Mouse (Mus musculus) C2C12 (cell line): ENCODE results near the gene Cgnl1. TPM values are rescaled to one million over a fixed set of nuclear protein-coding genes. Genes with fewer than 3 reads are reported as not detected.
A peak's percentile ranks its signal among the peaks of the same experiment; 100 is the strongest.

ENCODE experiments used
- H3K27me3 ChIP-seq: one replicate; pipeline ENCODE4 v1.6.1; 2011; ENCODE audit not compliant: control insufficient read depth, insufficient read depth, insufficient read length
- H3K36me3 ChIP-seq: one replicate; pipeline ENCODE4 v1.6.1; 2011; ENCODE audit not compliant: control insufficient read depth, insufficient read depth
- H3K4me3 ChIP-seq: one replicate; pipeline ENCODE4 v1.5.1; 2011; ENCODE audit warnings: mild to moderate bottlenecking, control low read depth; ENCODE audit not compliant: poor library complexity, insufficient read depth, severe bottlenecking
- H3K79me2 ChIP-seq: one replicate; pipeline ENCODE4 v1.6.1; 2011; ENCODE audit not compliant: control insufficient read depth, insufficient read depth
- H3K79me3 ChIP-seq: one replicate; pipeline ENCODE4 v1.6.1; 2011; ENCODE audit warnings: low read depth, control low read depth
- H3ac ChIP-seq: one replicate; pipeline ENCODE3; 2011; ENCODE audit warnings: low read depth; ENCODE audit not compliant: control insufficient read depth, insufficient read length
- CEBPB ChIP-seq: IDR thresholded peaks from one replicate; pipeline ENCODE4 v1.6.1; 2011; ENCODE audit warnings: low read depth, mild to moderate bottlenecking, control low read depth, moderate library complexity
- CTCF ChIP-seq: IDR thresholded peaks from one replicate; pipeline ENCODE4 v1.5.1; 2011; ENCODE audit not compliant: control insufficient read depth, insufficient read depth, insufficient read length
- FOSL1 ChIP-seq: IDR thresholded peaks from one replicate; pipeline ENCODE4 v1.8.0; 2011; ENCODE audit warnings: mild to moderate bottlenecking, low read length; ENCODE audit not compliant: poor library complexity, insufficient read depth, severe bottlenecking
- MAX ChIP-seq: IDR thresholded peaks from one replicate; pipeline ENCODE4 v1.6.1; 2011; ENCODE audit warnings: mild to moderate bottlenecking, control low read depth
- MYOD1 ChIP-seq: IDR thresholded peaks from one replicate; pipeline ENCODE4 v1.6.1; 2011; ENCODE audit warnings: low read depth; ENCODE audit not compliant: control insufficient read depth, insufficient read length
- MYOG ChIP-seq: IDR thresholded peaks from one replicate; pipeline ENCODE4 v1.6.1; 2011; ENCODE audit not compliant: control insufficient read depth, insufficient read length; ENCODE audit errors: extremely low read depth
- USF1 ChIP-seq: IDR thresholded peaks from one replicate; pipeline ENCODE4 v1.6.1; 2011; ENCODE audit warnings: low read depth, mild to moderate bottlenecking, control low read depth, moderate library complexity
- polyA plus RNA-seq: library from polyadenylated mRNA; unstranded; fragments of >200 nt; fragmentation: generic; extraction: Trizol; gene quantifications from one replicate; pipeline ENCODE4 v1.2.1, GENCODE M21; 2012; ENCODE audit warnings: missing spikeins

Cgnl1 gene
- polyA plus RNA-seq, 1 experiment = 1.9 TPM

- Histone ChIP-seq H3ac (no peak overlapping the region), H3K4me3 (no peak overlapping the region), H3K79me3 (no peaks in the 10 kb centered on the region), H3K36me3 (no peaks in the 10 kb centered on the region), H3K79me2 (no peaks in the 10 kb centered on the region), H3K27me3 (no peaks in the 10 kb centered on the region)
- TF ChIP-seq MYOD1 (no peak), CTCF (no peak), FOSL1 (no peak), USF1 (no peak)
Observed at GRCm38 (mm10) chr9:71654861-71655260, 116.5 kb downstream of the Cgnl1 start.

GRCm38 (mm10) chr9:71646115-71646514, 125.3 kb downstream of the Cgnl1 start:
- no peaks in the 10 kb centered on the region for H3K36me3 ChIP-seq
- no peaks in the 10 kb centered on the region for H3K79me2 ChIP-seq

GRCm38 (mm10) chr9:71643611-71644010, 127.8 kb downstream of the Cgnl1 start:
- H3K79me2 ChIP-seq = no peaks in the 10 kb centered on the region
- no peaks in the 10 kb centered on the region for H3K36me3 ChIP-seq
- TF ChIP-seq MAX (no peak), CTCF (no peak), MYOG (no peak), USF1 (no peak), CEBPB (no peak), FOSL1 (no peak), MYOD1 (no peak)
- H3K27me3 ChIP-seq = no peaks in the 10 kb centered on the region
- no peak overlapping the region for H3ac ChIP-seq
- H3K4me3 ChIP-seq = no peak overlapping the region
- no peaks in the 10 kb centered on the region for H3K79me3 ChIP-seq

More at GRCm38 (mm10) chr9:71646115-71646514, 125.3 kb downstream of the Cgnl1 start:
- Histone ChIP-seq H3K79me3 (no peaks in the 10 kb centered on the region), H3K27me3 (no peaks in the 10 kb centered on the region), H3ac (no peak overlapping the region), H3K4me3 (no peak overlapping the region)
- TF ChIP-seq MYOD1 (no peak), MYOG (no peak), USF1 (no peak), CTCF (peak; percentile 41)

- Histone ChIP-seq H3K4me3 (no peak overlapping the region), H3K36me3 (no peaks in the 10 kb centered on the region), H3K79me2 (no peaks in the 10 kb centered on the region), H3K79me3 (no peaks in the 10 kb centered on the region), H3ac (no peak overlapping the region), H3K27me3 (no peaks in the 10 kb centered on the region)
- TF ChIP-seq MYOD1 (no peak), USF1 (no peak), FOSL1 (no peak), MAX (no peak), CEBPB (no peak), MYOG (no peak), CTCF (no peak)
Observed at GRCm38 (mm10) chr9:71642270-71642669, 129.1 kb downstream of the Cgnl1 start.

- no peaks in the 10 kb centered on the region for H3K79me3 ChIP-seq
- no peak for TF ChIP-seq MYOD1
- TF ChIP-seq FOSL1 = no peak
- TF ChIP-seq CEBPB = no peak
- no peak for TF ChIP-seq MYOG
- TF ChIP-seq CTCF = no peak
- no peak for TF ChIP-seq USF1
- no peak for TF ChIP-seq MAX
- no peaks in the 10 kb centered on the region for H3K27me3 ChIP-seq
- no peaks in the 10 kb centered on the region for H3K36me3 ChIP-seq
- H3K79me2 ChIP-seq = no peaks in the 10 kb centered on the region
- H3ac ChIP-seq = no peak overlapping the region
- no peak overlapping the region for H3K4me3 ChIP-seq
Observed at GRCm38 (mm10) chr9:71640361-71640927, 131.0 kb downstream of the Cgnl1 start.

GRCm38 (mm10) chr9:71638198-71638597, 133.2 kb downstream of the Cgnl1 start:
- Histone ChIP-seq H3K79me2 (no peaks in the 10 kb centered on the region), H3K36me3 (no peaks in the 10 kb centered on the region), H3K27me3 (no peaks in the 10 kb centered on the region), H3K4me3 (no peak overlapping the region), H3ac (no peak overlapping the region), H3K79me3 (no peaks in the 10 kb centered on the region)
- TF ChIP-seq MYOG (no peak), FOSL1 (no peak), CEBPB (no peak), USF1 (no peak), CTCF (no peak), MAX (no peak)
